Mouse (Mus musculus) hindbrain, embryonic 16.5 days (tissue): ENCODE results near the gene Bpnt1. TPM values are rescaled to one million over a fixed set of nuclear protein-coding genes. Genes with fewer than 3 reads are reported as not detected.
A peak's percentile ranks its signal among the peaks of the same experiment; 100 is the strongest.

Source experiments
- ATAC-seq: fragments of 200-750 bp; cut with Nextera tagmentation; 2 replicates; pipeline ENCODE4 v1.8.0; 2017; ENCODE audit warnings: moderate TSS enrichment, moderate library complexity
- H3K27ac ChIP-seq: fragments of 300-500 bp; sonication (generic); 2 replicates; pipeline ENCODE4 v1.5.1; 2014; ENCODE audit warnings: low read depth, mild to moderate bottlenecking, control low read depth, low read length, moderate library complexity
- H3K27me3 ChIP-seq: fragments of 300-500 bp; sonication (generic); replicated peaks from 2 replicates; pipeline ENCODE4 v1.6.1; 2014; ENCODE audit warnings: low read length; ENCODE audit not compliant: control insufficient read depth, insufficient read depth
- H3K36me3 ChIP-seq: fragments of 300-500 bp; sonication (generic); 2 replicates; pipeline ENCODE4 v1.6.1; 2014; ENCODE audit warnings: mild to moderate bottlenecking, low read length, moderate library complexity, mixed read lengths; ENCODE audit not compliant: control insufficient read depth, insufficient read depth
- H3K4me1 ChIP-seq: fragments of 300-500 bp; sonication (generic); 2 replicates; pipeline ENCODE4 v1.6.1; 2014; ENCODE audit warnings: low read depth, low read length; ENCODE audit not compliant: control insufficient read depth, insufficient read depth
- H3K4me2 ChIP-seq: fragments of 300-500 bp; sonication (generic); 2 replicates; pipeline ENCODE4 v1.6.1; 2014; ENCODE audit warnings: mild to moderate bottlenecking, low read length, control low read depth, moderate library complexity
- H3K4me3 ChIP-seq: fragments of 300-500 bp; sonication (generic); 2 replicates; pipeline ENCODE4 v1.5.1; 2014; ENCODE audit warnings: mild to moderate bottlenecking, low read length, control low read depth, moderate library complexity
- H3K9ac ChIP-seq: fragments of 300-500 bp; sonication (generic); 2 replicates; pipeline ENCODE4 v1.6.1; 2014; ENCODE audit warnings: low read depth, mild to moderate bottlenecking, control low read depth, low read length, moderate library complexity
- H3K9me3 ChIP-seq: fragments of 300-500 bp; sonication (generic); 2 replicates; pipeline ENCODE4 v1.6.1; 2014; ENCODE audit warnings: mild to moderate bottlenecking, low read length, moderate library complexity; ENCODE audit not compliant: control insufficient read depth
- WGBS: fragments of 180-500 bp; shearing (Covaris S2); extraction: QIAGEN DNeasy Blood & Tissue Kit; methylation state at CpG from one replicate; pipeline ENCODE4 v1.1.7; 2014; 5-methylcytosine and 5-hydroxymethylcytosine counted together
- polyA plus RNA-seq: library from polyadenylated mRNA; unstranded; fragments of >200 nt; fragmentation: Nextera tagmentation; extraction: Ambion mirVana; gene quantifications from 2 replicates; pipeline ENCODE4 v1.2.1, GENCODE M21; 2015

The Bpnt1 gene
- 59.2 and 61.5 TPM in 2 replicates for polyA plus RNA-seq

GRCm38 (mm10) chr1:185331983-185332430 is at the start of gene Bpnt1:
Gene Bpnt1, plus strand, starts transcription at chr1:185332149.
- under 1% methylated on average over 32 of the region's 32 CpGs for WGBS

DNA sequence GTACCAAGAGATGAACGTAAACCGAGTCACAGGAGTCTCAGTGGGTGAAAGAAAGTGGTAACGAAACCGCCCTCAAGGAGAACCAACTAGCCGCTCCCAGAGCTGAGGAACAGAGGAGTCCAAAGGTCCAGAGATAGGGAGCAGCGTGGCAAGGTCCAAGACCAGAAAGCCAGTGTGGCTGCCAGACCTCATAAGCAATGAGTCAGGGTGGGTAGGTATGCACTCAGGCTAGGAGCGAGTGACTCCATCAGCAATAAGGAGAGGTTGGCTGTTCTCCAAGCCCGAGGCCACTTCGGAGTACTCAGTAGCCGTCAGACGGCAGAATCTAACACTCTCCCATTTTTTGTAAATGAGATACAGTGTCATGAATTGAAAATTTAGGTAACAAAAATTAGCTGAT is 49.1 kb upstream of the Bpnt1 start:
- no peak overlapping the region for H3K27ac ChIP-seq
- peaks cover 36% of the 10 kb centered on the region for H3K36me3 ChIP-seq
- 92% methylated on average over 11 of the region's 11 CpGs for WGBS
- H3K9ac ChIP-seq, result no peak overlapping the region
- no peak overlapping the region for H3K4me3 ChIP-seq
- peaks cover 4% of the 10 kb centered on the region for H3K4me1 ChIP-seq
- H3K4me2 ChIP-seq, result no peak overlapping the region
- H3K9me3 ChIP-seq, result no peaks in the 10 kb centered on the region
- ATAC-seq, result no peak
- H3K27me3 ChIP-seq, result no peaks in the 10 kb centered on the region

More at GRCm38 (mm10) chr1:185331983-185332430, at the start of gene Bpnt1:
- no peaks in the 10 kb centered on the region for H3K27me3 ChIP-seq
- H3K9ac ChIP-seq, result peak within 1 kb of the TSS; percentile 75
- ATAC-seq, result peak; percentile 91
- peak within 1 kb of the TSS; percentile 91 for H3K27ac ChIP-seq
- H3K36me3 ChIP-seq, result no peaks in the 10 kb centered on the region
- H3K4me2 ChIP-seq, result peak within 1 kb of the TSS; percentile 87
- H3K4me1 ChIP-seq, result peaks cover 27% of the 10 kb centered on the region
- H3K9me3 ChIP-seq, result no peaks in the 10 kb centered on the region
- peak within 1 kb of the TSS; percentile 61 for H3K4me3 ChIP-seq

- Histone ChIP-seq H3K9me3 (no peaks in the 10 kb centered on the region), H3K27me3 (no peaks in the 10 kb centered on the region), H3K9ac (no peak overlapping the region), H3K4me2 (no peak overlapping the region), H3K27ac (no peak overlapping the region), H3K4me3 (no peak overlapping the region), H3K36me3 (peaks cover 38% of the 10 kb centered on the region), H3K4me1 (peaks cover 4% of the 10 kb centered on the region)
- no peak for ATAC-seq
- WGBS, result 86% methylated on average over 15 of the region's 15 CpGs
Measured at GRCm38 (mm10) chr1:185283247-185283646, 48.7 kb upstream of the Bpnt1 start.

GRCm38 (mm10) chr1:185284740-185285139 is 47.2 kb upstream of the Bpnt1 start:
- Histone ChIP-seq H3K4me3 (no peak overlapping the region), H3K36me3 (peaks cover 32% of the 10 kb centered on the region), H3K4me1 (peaks cover 4% of the 10 kb centered on the region), H3K27ac (no peak overlapping the region), H3K9me3 (no peaks in the 10 kb centered on the region), H3K4me2 (no peak overlapping the region), H3K27me3 (no peaks in the 10 kb centered on the region), H3K9ac (no peak overlapping the region)
- ATAC-seq, result peak; percentile 77
- 49% methylated on average over 4 of the region's 4 CpGs for WGBS

DNA sequence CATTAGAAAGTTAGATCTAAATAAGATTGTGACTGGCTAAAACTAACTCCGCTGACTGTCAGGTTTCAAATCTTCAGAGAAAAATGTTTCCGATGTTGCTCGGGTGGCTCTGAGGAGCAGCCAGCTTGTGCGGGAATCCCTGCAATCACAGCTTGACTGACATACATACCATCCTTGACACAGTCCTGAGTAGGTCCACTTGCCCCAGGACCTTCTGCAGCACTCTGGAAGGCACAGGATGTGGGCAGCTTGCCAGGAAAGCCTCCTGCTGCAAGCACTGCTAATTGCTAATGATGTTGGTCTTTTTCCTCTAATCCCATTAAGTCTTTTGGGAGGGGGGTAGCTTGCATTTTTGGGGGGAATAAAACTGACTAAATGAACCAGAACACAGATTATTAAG is 46.8 kb upstream of the Bpnt1 start:
- H3K4me3 ChIP-seq, result no peak overlapping the region
- WGBS, result 72% methylated on average over 4 of the region's 4 CpGs
- peaks cover 4% of the 10 kb centered on the region for H3K4me1 ChIP-seq
- 0 out of 2 replicates have a peak overlapping the region, but pooled peaks have one; percentile 6 for H3K27ac ChIP-seq
- no peaks in the 10 kb centered on the region for H3K27me3 ChIP-seq
- no peaks in the 10 kb centered on the region for H3K9me3 ChIP-seq
- H3K9ac ChIP-seq, result no peak overlapping the region
- H3K36me3 ChIP-seq, result peaks cover 33% of the 10 kb centered on the region
- ATAC-seq, result peak; percentile 63; the same call in 1 of the 2 replicates
- H3K4me2 ChIP-seq, result no peak overlapping the region

DNA sequence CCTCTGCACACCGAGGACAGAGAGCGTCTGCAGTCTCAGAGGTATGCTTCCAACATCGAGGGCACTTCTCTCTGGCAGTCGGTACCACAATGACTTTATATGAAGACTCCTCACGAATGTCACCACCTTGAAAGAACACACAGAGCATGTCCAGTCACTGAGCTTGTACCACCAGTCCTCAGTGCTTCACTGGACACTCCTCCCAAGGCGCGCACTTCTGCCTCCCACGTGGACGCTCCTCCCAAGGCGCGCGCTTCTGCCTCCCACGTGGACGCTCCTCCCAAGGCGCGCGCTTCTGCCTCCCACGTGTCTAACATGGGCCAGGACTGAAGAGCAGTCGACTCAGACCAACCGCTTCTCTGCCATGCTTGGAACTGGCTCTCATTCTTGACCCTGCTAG is 44.9 kb upstream of the Bpnt1 start:
- Histone ChIP-seq H3K4me2 (no peak overlapping the region), H3K9ac (no peak overlapping the region), H3K27me3 (no peaks in the 10 kb centered on the region), H3K4me3 (no peak overlapping the region), H3K36me3 (peaks cover 40% of the 10 kb centered on the region), H3K4me1 (peaks cover 4% of the 10 kb centered on the region), H3K27ac (no peak overlapping the region), H3K9me3 (no peaks in the 10 kb centered on the region)
- WGBS, result 95% methylated on average over 20 of the region's 20 CpGs
- no peak for ATAC-seq

GRCm38 (mm10) chr1:185289231-185289630 is 42.7 kb upstream of the Bpnt1 start:
- no peaks in the 10 kb centered on the region for H3K9me3 ChIP-seq
- H3K9ac ChIP-seq, result no peak overlapping the region
- WGBS, result 81% methylated on average over 5 of the region's 5 CpGs
- no peak overlapping the region for H3K4me3 ChIP-seq
- no peak overlapping the region for H3K4me2 ChIP-seq
- peaks cover 36% of the 10 kb centered on the region for H3K36me3 ChIP-seq
- peaks cover 4% of the 10 kb centered on the region for H3K4me1 ChIP-seq
- H3K27me3 ChIP-seq, result no peaks in the 10 kb centered on the region
- ATAC-seq, result no peak
- H3K27ac ChIP-seq, result no peak overlapping the region

- 65% methylated on average over 4 of the region's 4 CpGs for WGBS
- Histone ChIP-seq H3K27me3 (no peaks in the 10 kb centered on the region), H3K27ac (no peak overlapping the region), H3K9ac (no peak overlapping the region), H3K9me3 (no peaks in the 10 kb centered on the region), H3K4me2 (no peak overlapping the region), H3K4me1 (no peaks in the 10 kb centered on the region), H3K36me3 (peaks cover 34% of the 10 kb centered on the region), H3K4me3 (no peak overlapping the region)
- ATAC-seq, result no peak
Measured at GRCm38 (mm10) chr1:185291336-185291735, 40.6 kb upstream of the Bpnt1 start.

GRCm38 (mm10) chr1:185292646-185293360 is 39.1 kb upstream of the Bpnt1 start:
- Histone ChIP-seq H3K27me3 (no peaks in the 10 kb centered on the region), H3K9me3 (no peaks in the 10 kb centered on the region), H3K4me1 (no peaks in the 10 kb centered on the region), H3K36me3 (peaks cover 35% of the 10 kb centered on the region), H3K4me3 (no peak overlapping the region), H3K9ac (no peak overlapping the region), H3K27ac (no peak overlapping the region), H3K4me2 (no peak overlapping the region)
- 92% methylated on average over 10 of the region's 10 CpGs for WGBS
- ATAC-seq, result no peak
